Mouse (Mus musculus) liver, embryonic 15.5 days (tissue): Measurements from ENCODE around the gene Rab24. TPM values are rescaled to one million over a fixed set of nuclear protein-coding genes. Genes with fewer than 3 reads are reported as not detected.
A peak's percentile ranks its signal among the peaks of the same experiment; 100 is the strongest.

Source experiments
- ATAC-seq: fragments of 200-750 bp; cut with Nextera tagmentation; 2 replicates; pipeline ENCODE4 v1.8.0; 2017; ENCODE audit warnings: moderate number of reproducible peaks, mild to moderate bottlenecking, moderate library complexity; ENCODE audit not compliant: insufficient read depth
- H3K27ac ChIP-seq: fragments of 300-500 bp; sonication (generic); replicated peaks from 2 replicates; pipeline ENCODE4 v1.5.1; 2015; ENCODE audit warnings: mild to moderate bottlenecking, inconsistent platforms
- H3K27me3 ChIP-seq: fragments of 300-500 bp; sonication (generic); 2 replicates; pipeline ENCODE4 v1.6.1; 2015; ENCODE audit warnings: mild to moderate bottlenecking, inconsistent platforms
- H3K36me3 ChIP-seq: fragments of 300-500 bp; sonication (generic); replicated peaks from 2 replicates; pipeline ENCODE4 v1.6.1; 2015; ENCODE audit warnings: moderate library complexity, mild to moderate bottlenecking, inconsistent platforms
- H3K4me1 ChIP-seq: fragments of 300-500 bp; sonication (generic); replicated peaks from 2 replicates; pipeline ENCODE4 v1.6.1; 2015; ENCODE audit warnings: inconsistent platforms
- H3K4me2 ChIP-seq: fragments of 300-500 bp; sonication (generic); 2 replicates; pipeline ENCODE4 v1.6.1; 2015; ENCODE audit warnings: moderate library complexity, mild to moderate bottlenecking, inconsistent platforms
- H3K4me3 ChIP-seq: fragments of 300-500 bp; sonication (generic); replicated peaks from 2 replicates; pipeline ENCODE4 v1.5.1; 2015; ENCODE audit warnings: mild to moderate bottlenecking, inconsistent platforms
- H3K9ac ChIP-seq: fragments of 300-500 bp; sonication (generic); 2 replicates; pipeline ENCODE4 v1.6.1; 2015; ENCODE audit warnings: moderate library complexity, mild to moderate bottlenecking, inconsistent platforms
- H3K9me3 ChIP-seq: fragments of 300-500 bp; sonication (generic); replicated peaks from 2 replicates; pipeline ENCODE4 v1.6.1; 2016; ENCODE audit warnings: inconsistent platforms
- WGBS: fragments of 180-500 bp; shearing (Covaris S2); methylation state at CpG from one replicate; pipeline ENCODE4 v1.1.7; 2015; ENCODE audit warnings: mixed read lengths; ENCODE audit not compliant: insufficient replicate concordance; 5-methylcytosine and 5-hydroxymethylcytosine counted together
- polyA plus RNA-seq: library from polyadenylated mRNA; unstranded; fragments of >200 nt; fragmentation: Nextera tagmentation; extraction: Ambion mirVana; gene quantifications from 2 replicates; pipeline ENCODE4 v1.2.1, GENCODE M21; 2015

Gene Rab24
- polyA plus RNA-seq, 1 experiment from 2014 or later, result 48.6 TPM

GRCm38 (mm10) chr13:55342469-55342868 lies 20.7 kb upstream of the Rab24 start:
- ATAC-seq, result no peak

GRCm38 (mm10) chr13:55339259-55339658 lies 17.5 kb upstream of the Rab24 start:
- H3K27ac ChIP-seq, result no peak overlapping the region
- peak overlapping the region; percentile 27; the same call in 1 of the 2 replicates for H3K4me2 ChIP-seq
- H3K9ac ChIP-seq, result peak overlapping the region; percentile 35; the same call in 1 of the 2 replicates
- ATAC-seq, result peak; percentile 57
- H3K4me1 ChIP-seq, result peaks cover 27% of the 10 kb centered on the region
- 30% methylated on average over 2 of the region's 2 CpGs for WGBS
- peaks cover 6% of the 10 kb centered on the region for H3K36me3 ChIP-seq
- no peaks in the 10 kb centered on the region for H3K9me3 ChIP-seq
- 0 out of 2 replicates have a peak, but pooled peaks cover 7% of the 10 kb centered on the region for H3K27me3 ChIP-seq
- H3K4me3 ChIP-seq, result 0 out of 2 replicates have a peak overlapping the region, but pooled peaks have one; percentile 4

More at GRCm38 (mm10) chr13:55342469-55342868, 20.7 kb upstream of the Rab24 start:
- no peaks in the 10 kb centered on the region for H3K27me3 ChIP-seq
- H3K9ac ChIP-seq, result no peak overlapping the region
- no peaks in the 10 kb centered on the region for H3K9me3 ChIP-seq
- peaks cover 39% of the 10 kb centered on the region for H3K36me3 ChIP-seq
- 43% methylated on average over 11 of the region's 11 CpGs for WGBS
- no peak overlapping the region for H3K4me2 ChIP-seq
- H3K4me1 ChIP-seq, result peaks cover 22% of the 10 kb centered on the region
- H3K4me3 ChIP-seq, result no peak overlapping the region
- no peak overlapping the region for H3K27ac ChIP-seq

- H3K27me3 ChIP-seq, result 0 out of 2 replicates have a peak, but pooled peaks cover 7% of the 10 kb centered on the region
- no peak overlapping the region for H3K27ac ChIP-seq
- H3K4me2 ChIP-seq, result no peak overlapping the region
- H3K9ac ChIP-seq, result no peak overlapping the region
- no peaks in the 10 kb centered on the region for H3K36me3 ChIP-seq
- no peak overlapping the region for H3K4me3 ChIP-seq
- no peak for ATAC-seq
- no peaks in the 10 kb centered on the region for H3K9me3 ChIP-seq
- H3K4me1 ChIP-seq, result peaks cover 27% of the 10 kb centered on the region
- 54% methylated on average over 12 of the region's 12 CpGs for WGBS
These were observed 16.6 kb upstream of the Rab24 start for GRCm38 (mm10) chr13:55338131-55339054.

- H3K27ac ChIP-seq, result no peak overlapping the region
- H3K36me3 ChIP-seq, result no peaks in the 10 kb centered on the region
- H3K9ac ChIP-seq, result no peak overlapping the region
- H3K4me1 ChIP-seq, result peaks cover 22% of the 10 kb centered on the region
- H3K4me3 ChIP-seq, result no peak overlapping the region
- no peaks in the 10 kb centered on the region for H3K9me3 ChIP-seq
- 60% methylated on average over 10 of the region's 10 CpGs for WGBS
- H3K27me3 ChIP-seq, result 0 out of 2 replicates have a peak, but pooled peaks cover 14% of the 10 kb centered on the region
- H3K4me2 ChIP-seq, result no peak overlapping the region
- ATAC-seq, result no peak
These were observed 15.7 kb upstream of the Rab24 start for GRCm38 (mm10) chr13:55337341-55337975.

- H3K4me2 ChIP-seq, result no peak overlapping the region
- H3K36me3 ChIP-seq, result no peaks in the 10 kb centered on the region
- H3K9me3 ChIP-seq, result no peaks in the 10 kb centered on the region
- 65% methylated on average over 4 of the region's 4 CpGs for WGBS
- H3K27ac ChIP-seq, result no peak overlapping the region
- H3K4me1 ChIP-seq, result peaks cover 31% of the 10 kb centered on the region
- no peak overlapping the region for H3K4me3 ChIP-seq
- H3K9ac ChIP-seq, result no peak overlapping the region
- 0 out of 2 replicates have a peak, but pooled peaks cover 20% of the 10 kb centered on the region for H3K27me3 ChIP-seq
- ATAC-seq, result no peak
These were observed 14.0 kb upstream of the Rab24 start for GRCm38 (mm10) chr13:55335701-55336100.

GRCm38 (mm10) chr13:55332331-55332730 lies 10.6 kb upstream of the Rab24 start:
- H3K4me2 ChIP-seq, result no peak overlapping the region
- whole genome bisulfite sequencing, result 60% methylated on average over 3 of the region's 3 CpGs
- no peak overlapping the region for H3K4me3 ChIP-seq
- no peak for ATAC-seq
- no peaks in the 10 kb centered on the region for H3K9me3 ChIP-seq
- H3K27me3 ChIP-seq, result 0 out of 2 replicates have a peak, but pooled peaks cover 20% of the 10 kb centered on the region
- H3K27ac ChIP-seq, result no peak overlapping the region
- peaks cover 45% of the 10 kb centered on the region for H3K4me1 ChIP-seq
- H3K36me3 ChIP-seq, result peaks cover 12% of the 10 kb centered on the region
- no peak overlapping the region for H3K9ac ChIP-seq

GRCm38 (mm10) chr13:55330567-55331400 lies 9.0 kb upstream of the Rab24 start:
- Histone ChIP-seq H3K27ac (peak overlapping the region; percentile 97), H3K9ac (peak overlapping the region; percentile 87), H3K9me3 (no peaks in the 10 kb centered on the region)

GRCm38 (mm10) chr13:55329683-55330566 lies 8.2 kb upstream of the Rab24 start, which contains the start of gene Mxd3:
Gene Mxd3, minus strand, starts transcription at chr13:55329823.
- H3K27ac ChIP-seq, result peak within 1 kb of the TSS; percentile 97
- H3K4me2 ChIP-seq, result peak within 1 kb of the TSS; percentile 96
- H3K27me3 ChIP-seq, result 0 out of 2 replicates have a peak, but pooled peaks cover 13% of the 10 kb centered on the region
- WGBS, result under 1% methylated on average over 80 of the region's 82 CpGs
- peak within 1 kb of the TSS; percentile 83 for H3K4me3 ChIP-seq
- no peaks in the 10 kb centered on the region for H3K9me3 ChIP-seq
- H3K9ac ChIP-seq, result peak within 1 kb of the TSS; percentile 87
- H3K36me3 ChIP-seq, result peaks cover 36% of the 10 kb centered on the region
- peak; percentile 89 for ATAC-seq
- H3K4me1 ChIP-seq, result peaks cover 63% of the 10 kb centered on the region

More at GRCm38 (mm10) chr13:55330567-55331400, 9.0 kb upstream of the Rab24 start:
- Histone ChIP-seq H3K27me3 (0 out of 2 replicates have a peak, but pooled peaks cover 20% of the 10 kb centered on the region), H3K4me2 (peak overlapping the region; percentile 96), H3K4me1 (peaks cover 56% of the 10 kb centered on the region), H3K36me3 (peaks cover 28% of the 10 kb centered on the region), H3K4me3 (peak overlapping the region; percentile 83)
- ATAC-seq, result peak; percentile 24
- 53% methylated on average over 14 of the region's 14 CpGs for WGBS

- peak; percentile 33 for ATAC-seq
- H3K27me3 ChIP-seq, result 0 out of 2 replicates have a peak, but pooled peaks cover 13% of the 10 kb centered on the region
- 2% methylated on average over 29 of the region's 29 CpGs for WGBS
- peaks cover 67% of the 10 kb centered on the region for H3K4me1 ChIP-seq
- peaks cover 42% of the 10 kb centered on the region for H3K36me3 ChIP-seq
- peak overlapping the region; percentile 83 for H3K4me3 ChIP-seq
- peak overlapping the region; percentile 97 for H3K27ac ChIP-seq
- H3K9me3 ChIP-seq, result no peaks in the 10 kb centered on the region
- peak overlapping the region; percentile 87 for H3K9ac ChIP-seq
- peak overlapping the region; percentile 96 for H3K4me2 ChIP-seq
These were observed 7.5 kb upstream of the Rab24 start for GRCm38 (mm10) chr13:55329109-55329682.
